Mouse (Mus musculus): ENCODE data around the gene Morn4.

DNA sequence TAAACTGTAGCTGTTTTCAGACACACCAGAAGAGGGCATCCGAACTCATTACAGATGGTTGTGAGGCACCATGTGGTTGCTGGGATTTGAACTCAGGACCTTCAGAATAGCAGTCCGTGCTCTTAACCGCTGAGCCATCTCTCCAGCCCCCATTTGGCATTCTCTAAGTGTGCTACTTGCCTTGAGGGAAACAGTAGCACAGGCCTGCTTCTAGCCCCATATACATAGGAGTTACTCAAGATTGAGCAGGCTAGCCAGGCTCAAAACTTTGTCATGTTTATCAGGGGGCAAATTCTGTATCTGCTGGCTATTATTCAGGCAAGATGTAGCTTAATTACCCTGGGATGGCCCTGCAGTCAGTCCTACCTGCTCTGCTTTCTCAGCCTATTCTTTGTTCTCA is 34.8 kb downstream of the Morn4 start:
- TF ChIP-seq CTCF (IDR thresholded peaks at IDR 0.05; ENCODE audit: low read depth, low read length) (no peak), POLR2AphosphoS5 (IDR thresholded peaks at IDR 0.05; ENCODE audit: insufficient replicate concordance, low read depth, low read length) (no peak), TAL1 (conservative IDR thresholded peaks at IDR 0.05; ENCODE audit: low read depth, low read length) (no peak), GATA1 (IDR thresholded peaks at IDR 0.05; ENCODE audit: borderline replicate concordance, low read length) (no peak), GATA2 (IDR thresholded peaks at IDR 0.05; ENCODE audit: borderline replicate concordance, low read depth, low read length) (no peak)
